Mouse (Mus musculus) E14TG2a.4 (cell line): Measurements from ENCODE around the gene Rpp38.

Experiments used
- CTCF ChIP-seq: conservative IDR thresholded peaks from 2 replicates; pipeline ENCODE4 v1.5.1; 2014; ENCODE audit warnings: low read length
- POU5F1 ChIP-seq: IDR thresholded peaks from 2 replicates; pipeline ENCODE4 v1.6.1; 2014; ENCODE audit warnings: low read length, borderline replicate concordance

- TF ChIP-seq CTCF (no peak), POU5F1 (no peak)
Observed at GRCm38 (mm10) chr2:3284473-3285180, 47.8 kb downstream of the Rpp38 start.
